Mouse (Mus musculus): ENCODE measurements around the gene E330017A01Rik. TPM values are rescaled to one million over a fixed set of nuclear protein-coding genes. Genes with fewer than 3 reads are reported as not detected.

The E330017A01Rik gene
- polyA plus RNA-seq, 1 experiment from 2014 or later: not detected

DNA sequence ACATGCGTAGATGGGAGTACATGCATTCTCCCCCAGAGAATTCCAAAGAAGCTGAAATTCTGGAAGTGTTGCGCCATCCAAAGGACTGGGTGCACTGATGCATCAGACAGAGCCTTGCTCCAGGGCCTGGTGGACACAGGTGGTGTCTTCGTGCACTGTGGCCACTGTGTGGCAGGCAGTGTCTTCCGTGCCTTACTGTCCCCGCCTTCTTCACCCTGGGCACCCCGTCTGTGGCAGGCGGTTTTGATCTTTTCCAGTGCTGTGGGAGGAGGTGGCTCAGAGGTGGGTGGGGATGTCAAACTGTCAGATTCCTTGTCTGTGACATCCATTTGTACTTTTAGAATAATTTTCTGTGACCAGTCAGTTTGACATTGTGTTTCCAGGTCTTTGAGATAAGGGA, 40.1 kb upstream of the E330017A01Rik start:
- Histone ChIP-seq H3K4me2 (replicated peaks; ENCODE audit: low read depth, low read length) (no peak overlapping the region), H3K27ac (ENCODE audit: low read length) (no peak overlapping the region), H3K4me1 (ENCODE audit: insufficient read depth, low read depth, low read length) (no peaks in the 10 kb centered on the region), H3K4me3 (ENCODE audit: low read depth, low read length) (no peak overlapping the region), H3K9me3 (ENCODE audit: low read length) (no peaks in the 10 kb centered on the region), H3K9ac (replicated peaks; ENCODE audit: low read depth) (no peak overlapping the region), H3K27me3 (replicated peaks; ENCODE audit: insufficient read depth, low read length) (no peaks in the 10 kb centered on the region), H3K36me3 (ENCODE audit: insufficient read depth, low read length) (peaks cover 10% of the 10 kb centered on the region; the same call in 1 of the 2 replicates)
- ATAC-seq (no peak), DNase-seq (ENCODE audit: low spot score) (no peak)
- no peak for TF ChIP-seq CTCF (IDR thresholded peaks at IDR 0.05)
- no peak for TF ChIP-seq EP300 (IDR thresholded peaks at IDR 0.05)
- 75% methylated on average over 7 of the region's 7 CpGs for WGBS

DNA sequence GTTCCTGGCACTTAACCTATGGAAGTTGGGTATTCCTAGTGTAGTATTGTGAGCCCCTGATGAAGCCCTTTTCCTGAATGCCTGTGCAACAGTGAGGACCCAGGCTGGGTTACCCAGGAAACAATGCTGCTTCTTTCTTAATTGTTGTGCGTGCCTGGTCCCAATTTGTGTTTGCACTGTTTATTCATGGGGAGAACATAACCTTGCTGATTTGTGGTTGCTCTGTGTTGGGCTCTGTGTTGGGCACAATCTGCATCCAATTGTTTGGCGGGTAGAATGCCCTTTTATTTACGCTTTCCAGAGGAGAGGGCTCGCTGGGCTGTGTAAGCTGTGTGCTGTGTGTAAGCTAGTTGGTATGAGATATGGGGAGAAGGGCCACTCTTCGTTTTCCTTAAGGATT, 39.0 kb upstream of the E330017A01Rik start:
- TF ChIP-seq CTCF (IDR thresholded peaks at IDR 0.05): no peak
- TF ChIP-seq EP300 (IDR thresholded peaks at IDR 0.05): no peak
- no peaks in the 10 kb centered on the region for H3K4me1 ChIP-seq (ENCODE audit: insufficient read depth, low read depth, low read length)
- H3K4me2 ChIP-seq (replicated peaks; ENCODE audit: low read depth, low read length): no peak overlapping the region
- DNase-seq (ENCODE audit: low spot score) (no peak), ATAC-seq (no peak)
- 84% methylated on average over 5 of the region's 5 CpGs for WGBS
- no peak overlapping the region for H3K9ac ChIP-seq (replicated peaks; ENCODE audit: low read depth)
- H3K4me3 ChIP-seq (ENCODE audit: low read depth, low read length): no peak overlapping the region
- peaks cover 10% of the 10 kb centered on the region; the same call in 1 of the 2 replicates for H3K36me3 ChIP-seq (ENCODE audit: insufficient read depth, low read length)
- no peaks in the 10 kb centered on the region for H3K27me3 ChIP-seq (replicated peaks; ENCODE audit: insufficient read depth, low read length)
- H3K9me3 ChIP-seq (ENCODE audit: low read length): no peaks in the 10 kb centered on the region
- no peak overlapping the region for H3K27ac ChIP-seq (ENCODE audit: low read length)

DNA sequence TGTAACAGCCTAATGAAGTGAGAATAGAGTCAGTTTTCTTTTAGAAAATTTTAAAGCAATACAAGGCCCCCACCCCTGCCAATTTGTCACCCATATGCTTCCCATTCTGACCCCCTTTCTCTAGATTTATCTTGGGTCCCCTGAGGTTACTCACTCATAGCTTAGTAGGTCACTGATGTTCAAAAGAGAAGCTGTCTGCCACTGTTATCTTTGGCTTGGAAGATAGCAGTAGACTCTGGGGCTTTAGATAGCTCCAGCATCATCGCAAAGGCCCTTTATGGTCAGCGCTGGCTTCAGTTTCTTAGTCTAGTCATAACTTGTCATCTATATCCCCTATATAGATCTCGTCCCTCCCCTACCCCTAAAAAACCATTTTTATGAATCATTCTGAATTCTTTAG, 38.1 kb upstream of the E330017A01Rik start:
- 87% methylated on average over 3 of the region's 3 CpGs for WGBS
- Histone ChIP-seq H3K4me3 (ENCODE audit: low read depth, low read length) (no peak overlapping the region), H3K9me3 (ENCODE audit: low read length) (no peaks in the 10 kb centered on the region), H3K27ac (ENCODE audit: low read length) (no peak overlapping the region), H3K36me3 (ENCODE audit: insufficient read depth, low read length) (peaks cover 10% of the 10 kb centered on the region; the same call in 1 of the 2 replicates), H3K9ac (replicated peaks; ENCODE audit: low read depth) (no peak overlapping the region), H3K27me3 (replicated peaks; ENCODE audit: insufficient read depth, low read length) (no peaks in the 10 kb centered on the region), H3K4me1 (ENCODE audit: insufficient read depth, low read depth, low read length) (no peaks in the 10 kb centered on the region), H3K4me2 (replicated peaks; ENCODE audit: low read depth, low read length) (no peak overlapping the region)
- ATAC-seq (no peak), DNase-seq (ENCODE audit: low spot score) (no peak)
- TF ChIP-seq EP300 (IDR thresholded peaks at IDR 0.05) (no peak), CTCF (IDR thresholded peaks at IDR 0.05) (no peak)

DNA sequence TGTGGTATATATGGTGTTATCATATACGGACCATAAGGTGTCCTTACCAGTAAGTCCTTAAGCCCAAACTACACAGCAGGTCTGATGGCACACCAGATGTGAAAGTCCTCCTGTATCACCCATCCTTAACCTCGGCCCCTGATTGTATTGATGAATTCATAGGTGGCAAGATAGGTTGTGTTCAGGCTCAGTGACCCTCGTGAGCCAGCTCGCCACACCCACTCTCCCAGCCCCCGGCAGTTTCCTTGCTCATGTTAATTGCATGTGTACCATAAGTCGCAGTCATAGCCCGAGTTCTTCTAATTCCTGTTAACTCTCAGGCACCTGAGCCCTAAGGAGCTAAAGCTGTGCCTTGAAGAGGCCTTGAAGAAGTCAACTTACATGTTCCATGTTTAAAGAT, 37.6 kb upstream of the E330017A01Rik start:
- Histone ChIP-seq H3K27me3 (replicated peaks; ENCODE audit: insufficient read depth, low read length) (no peaks in the 10 kb centered on the region), H3K9ac (replicated peaks; ENCODE audit: low read depth) (no peak overlapping the region), H3K4me2 (replicated peaks; ENCODE audit: low read depth, low read length) (no peak overlapping the region), H3K27ac (ENCODE audit: low read length) (no peak overlapping the region), H3K9me3 (ENCODE audit: low read length) (no peaks in the 10 kb centered on the region), H3K4me1 (ENCODE audit: insufficient read depth, low read depth, low read length) (peaks cover 3% of the 10 kb centered on the region; the same call in 1 of the 2 replicates), H3K36me3 (ENCODE audit: insufficient read depth, low read length) (peaks cover 10% of the 10 kb centered on the region; the same call in 1 of the 2 replicates), H3K4me3 (ENCODE audit: low read depth, low read length) (no peak overlapping the region)
- TF ChIP-seq EP300 (IDR thresholded peaks at IDR 0.05): no peak
- no peak for TF ChIP-seq CTCF (IDR thresholded peaks at IDR 0.05)
- 84% methylated on average over 7 of the region's 7 CpGs for WGBS
- no peak for DNase-seq (ENCODE audit: low spot score)
- ATAC-seq: no peak

DNA sequence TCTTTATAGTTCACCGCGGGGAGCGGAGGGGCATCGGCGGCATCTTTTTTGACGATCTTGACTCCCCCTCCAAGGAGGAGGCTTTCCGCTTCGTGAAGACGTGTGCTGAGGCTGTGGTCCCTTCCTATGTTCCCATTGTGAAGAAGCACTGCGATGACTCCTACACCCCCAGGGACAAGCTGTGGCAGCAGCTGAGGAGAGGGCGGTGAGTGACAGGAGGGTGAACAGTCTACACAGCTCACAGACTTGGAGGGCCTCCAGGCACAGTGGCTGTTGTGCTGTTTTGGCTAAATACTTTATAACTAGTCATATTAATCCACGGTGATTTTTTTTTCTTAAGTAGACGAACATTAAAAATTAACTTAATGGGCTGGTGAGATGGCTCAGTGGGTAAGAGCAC, 36.7 kb upstream of the E330017A01Rik start:
- Histone ChIP-seq H3K27ac (ENCODE audit: low read length) (no peak overlapping the region), H3K9me3 (ENCODE audit: low read length) (no peaks in the 10 kb centered on the region), H3K36me3 (ENCODE audit: insufficient read depth, low read length) (peaks cover 10% of the 10 kb centered on the region; the same call in 1 of the 2 replicates), H3K9ac (replicated peaks; ENCODE audit: low read depth) (no peak overlapping the region), H3K4me3 (ENCODE audit: low read depth, low read length) (no peak overlapping the region), H3K27me3 (replicated peaks; ENCODE audit: insufficient read depth, low read length) (no peaks in the 10 kb centered on the region), H3K4me1 (ENCODE audit: insufficient read depth, low read depth, low read length) (peaks cover 3% of the 10 kb centered on the region; the same call in 1 of the 2 replicates), H3K4me2 (replicated peaks; ENCODE audit: low read depth, low read length) (no peak overlapping the region)
- ATAC-seq (no peak), DNase-seq (ENCODE audit: low spot score) (no peak)
- 95% methylated on average over 13 of the region's 13 CpGs for WGBS
- TF ChIP-seq EP300 (IDR thresholded peaks at IDR 0.05) (no peak), CTCF (IDR thresholded peaks at IDR 0.05) (no peak)

DNA sequence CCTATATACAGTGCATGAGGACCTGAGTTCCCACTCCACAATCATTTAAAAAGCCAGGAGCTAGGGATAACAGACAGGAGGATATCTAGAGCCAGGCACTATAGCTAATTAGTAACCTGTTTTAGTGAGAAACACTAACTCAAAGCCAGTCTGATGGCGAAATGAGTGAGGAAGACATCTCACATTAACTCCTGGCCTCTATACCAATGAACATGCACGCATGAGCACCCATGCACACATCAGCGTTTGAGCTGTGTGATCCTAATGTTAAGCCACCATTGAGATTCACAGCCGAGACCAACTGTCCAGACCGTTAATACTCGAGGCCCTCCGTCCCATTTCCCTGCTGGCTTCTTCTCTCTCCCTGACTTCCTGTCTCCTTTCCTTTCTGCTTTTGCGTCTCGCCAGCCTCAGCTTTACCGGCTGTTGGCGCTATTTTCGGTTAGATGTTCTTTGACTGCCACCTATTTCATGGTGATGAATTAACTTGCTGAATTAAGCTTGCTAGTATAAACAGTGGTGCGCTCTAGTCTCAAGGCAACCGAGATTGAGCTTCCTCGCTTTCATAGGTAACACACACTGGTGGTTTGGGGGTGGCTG, 35.4 kb upstream of the E330017A01Rik start:
- DNase-seq (ENCODE audit: low spot score) (no peak), ATAC-seq (no peak)
- Histone ChIP-seq H3K4me3 (ENCODE audit: low read depth, low read length) (no peak overlapping the region), H3K9ac (replicated peaks; ENCODE audit: low read depth) (no peak overlapping the region), H3K4me2 (replicated peaks; ENCODE audit: low read depth, low read length) (no peak overlapping the region), H3K27ac (ENCODE audit: low read length) (no peak overlapping the region), H3K27me3 (replicated peaks; ENCODE audit: insufficient read depth, low read length) (no peaks in the 10 kb centered on the region), H3K4me1 (ENCODE audit: insufficient read depth, low read depth, low read length) (peaks cover 3% of the 10 kb centered on the region; the same call in 1 of the 2 replicates), H3K36me3 (ENCODE audit: insufficient read depth, low read length) (peaks cover 10% of the 10 kb centered on the region; the same call in 1 of the 2 replicates), H3K9me3 (ENCODE audit: low read length) (no peaks in the 10 kb centered on the region)
- WGBS: 91% methylated on average over 15 of the region's 15 CpGs
- TF ChIP-seq EP300 (IDR thresholded peaks at IDR 0.05) (no peak), CTCF (IDR thresholded peaks at IDR 0.05) (no peak)
